Mouse (Mus musculus) heart, adult 2 months (tissue): ENCODE data around the gene Hist1h2af. TPM values are rescaled to one million over a fixed set of nuclear protein-coding genes. Genes with fewer than 3 reads are reported as not detected.
"Not testable (repeated sequence)": the region's sequence is repeated elsewhere in the genome, so short reads cannot be mapped to it uniquely, and the experiment has no call there.

Experiments used
- DNase-seq, 2 experiments: peaks; one replicate each; pipeline ENCODE4 v3.0.0; 2021
- H3K27ac ChIP-seq: fragments of 200-600 bp; 2 replicates; pipeline ENCODE4 v1.8.1; 2022
- H3K27me3 ChIP-seq: fragments of 200-500 bp; 2 replicates; pipeline ENCODE4 v1.6.1; 2012; ENCODE audit warnings: mild to moderate bottlenecking, low read length, inconsistent platforms, mixed read lengths; ENCODE audit not compliant: control insufficient read depth, insufficient read depth
- H3K36me3 ChIP-seq: fragments of 200-500 bp; 2 replicates; pipeline ENCODE4 v1.6.1; 2012; ENCODE audit warnings: low read length, inconsistent platforms; ENCODE audit not compliant: control insufficient read depth, insufficient read depth
- H3K4me1 ChIP-seq: fragments of 200-500 bp; 2 replicates; pipeline ENCODE4 v1.6.1; 2011; ENCODE audit warnings: low read length; ENCODE audit not compliant: control insufficient read depth, insufficient read depth
- H3K4me3 ChIP-seq: fragments of 200-600 bp; 2 replicates; pipeline ENCODE4 v1.8.1; 2022
- H3K79me2 ChIP-seq: fragments of 200-500 bp; replicated peaks from 2 replicates; pipeline ENCODE4 v1.6.1; 2012; ENCODE audit warnings: mild to moderate bottlenecking, inconsistent platforms, low read length, moderate library complexity, mixed read lengths; ENCODE audit not compliant: control insufficient read depth, insufficient read depth
- H3K9ac ChIP-seq: fragments of 200-500 bp; 2 replicates; pipeline ENCODE4 v1.6.1; 2012; ENCODE audit warnings: low read depth, mild to moderate bottlenecking, control low read depth, inconsistent platforms, low read length, mixed read lengths
- CTCF ChIP-seq: fragments of 200-600 bp; IDR thresholded peaks from 2 replicates; pipeline ENCODE4 v1.8.1; 2022; ENCODE audit warnings: antibody characterized with exemption, mild to moderate bottlenecking, moderate library complexity
- EP300 ChIP-seq: fragments of 200-500 bp; IDR thresholded peaks from 2 replicates; pipeline ENCODE4 v1.6.1; 2011; ENCODE audit warnings: low read depth, low read length, control low read depth; ENCODE audit not compliant: insufficient read depth
- POLR2A ChIP-seq: fragments of 200-500 bp; IDR thresholded peaks from 2 replicates; pipeline ENCODE4 v1.6.1; 2011; ENCODE audit warnings: mild to moderate bottlenecking, low read depth, low read length, control low read depth; ENCODE audit not compliant: insufficient read depth
- WGBS: fragments of 180-500 bp; shearing (Covaris S2); methylation state at CpG from one replicate; pipeline ENCODE4 v1.1.7; 2018; 5-methylcytosine and 5-hydroxymethylcytosine counted together
- intact Hi-C: fragments of 180-260 bp; cut with DNase I; formaldehyde crosslinking; loops from one replicate; pipeline ENCODE4 v1.15.1; 2025
- long read RNA-seq: library from polyadenylated mRNA; stranded (forward); transcript quantifications from one replicate; pipeline ENCODE4 v2.0.0, GENCODE M21; 2021
- polyA plus RNA-seq: library from polyadenylated mRNA; depleted of rRNA; stranded (reverse); fragments of >200 nt; gene quantifications from 2 replicates; pipeline ENCODE4 v1.2.3, GENCODE M21; 2012; rRNA removed
- total RNA-seq, 2 experiments: library from RNA; stranded (reverse); gene quantifications; 2 replicates each; pipeline ENCODE4 v1.2.3; 2021

The Hist1h2af gene
- total RNA-seq (1 to 10 TPM; 4.4 to 9.8 TPM), polyA plus RNA-seq (1.9 and 2.0 TPM in 2 replicates)
- long read RNA-seq = 0 reads

DNA sequence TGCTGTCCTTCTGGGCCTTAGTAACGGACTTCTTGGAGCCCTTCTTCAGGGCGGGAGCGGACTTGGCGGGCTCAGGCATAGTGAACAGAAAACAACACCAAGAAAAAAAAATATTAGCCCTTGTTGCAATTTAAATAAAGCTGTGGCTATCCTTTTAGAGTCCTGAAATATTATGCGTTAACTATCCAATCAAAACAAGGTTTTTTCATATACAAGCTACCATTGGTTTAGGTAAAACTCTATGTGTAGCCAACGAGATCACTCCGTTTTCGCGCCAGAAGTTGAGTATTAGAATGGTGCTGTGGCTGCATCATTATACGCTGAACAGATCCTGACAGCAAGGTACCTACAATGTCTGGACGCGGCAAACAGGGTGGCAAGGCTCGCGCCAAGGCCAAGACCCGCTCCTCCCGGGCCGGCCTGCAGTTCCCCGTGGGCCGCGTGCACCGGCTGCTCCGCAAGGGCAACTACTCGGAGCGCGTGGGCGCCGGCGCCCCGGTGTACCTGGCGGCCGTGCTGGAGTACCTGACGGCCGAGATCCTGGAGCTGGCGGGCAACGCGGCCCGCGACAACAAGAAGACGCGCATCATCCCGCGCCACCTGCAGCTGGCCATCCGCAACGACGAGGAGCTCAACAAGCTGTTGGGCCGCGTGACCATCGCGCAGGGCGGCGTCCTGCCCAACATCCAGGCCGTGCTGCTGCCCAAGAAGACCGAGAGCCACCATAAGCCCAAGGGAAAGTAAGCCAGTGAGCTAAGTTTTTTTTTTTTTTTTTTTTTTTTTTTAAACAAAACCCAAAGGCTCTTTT, at the start of gene Hist1h2af:
Gene Hist1h2af (plus strand): TSS at position 347 of the 808 bp plus-strand sequence.
- peaks cover 14% of the 10 kb centered on the region for H3K36me3 ChIP-seq
- 1% methylated on average over 31 of the region's 53 CpGs for WGBS
- not testable (repeated sequence) for H3K27me3 ChIP-seq, H3K27ac ChIP-seq, H3K4me1 ChIP-seq, H3K79me2 ChIP-seq
- TF ChIP-seq CTCF = peak; percentile 34
- intact Hi-C loops = loop anchor here (5.0 kb wide), 2 partner anchors 89 to 209 kb away; partner anchors contain the start of genes Hist1h1e and Hist1h2be
- peak within 1 kb of the TSS; percentile 51 for H3K4me3 ChIP-seq
- peak in 1 of 2 experiments; percentile 47 for DNase-seq
- H3K9ac ChIP-seq = peak within 1 kb of the TSS; percentile 60

DNA sequence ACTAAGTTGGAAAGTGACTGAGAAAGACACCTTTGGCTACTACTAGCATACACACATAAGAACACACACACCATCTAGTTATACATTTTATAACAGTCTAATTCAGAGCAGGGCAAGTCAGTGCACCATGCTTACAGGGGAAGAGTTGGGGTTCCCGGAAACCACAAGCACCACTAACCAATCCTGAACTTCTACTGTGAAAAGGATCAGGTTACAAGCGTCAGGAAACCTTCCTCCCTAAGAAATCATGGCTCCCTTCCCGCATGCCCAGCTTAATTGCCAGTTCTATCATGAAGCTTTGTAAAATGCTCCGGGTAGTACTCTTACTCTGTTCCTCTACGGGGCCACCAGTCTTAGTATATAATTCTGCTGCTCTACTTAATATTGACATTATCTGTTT, 48.4 kb upstream of the Hist1h2af start:
- no peak for DNase-seq
- 52% methylated on average over 5 of the region's 5 CpGs for WGBS
- TF ChIP-seq EP300 (no peak), POLR2A (no peak), CTCF (no peak)
- intact Hi-C loops = no loop called here
- Histone ChIP-seq H3K36me3 (no peaks in the 10 kb centered on the region), H3K79me2 (no peaks in the 10 kb centered on the region), H3K9ac (no peak overlapping the region), H3K4me1 (no peaks in the 10 kb centered on the region), H3K4me3 (no peak overlapping the region), H3K27me3 (no peaks in the 10 kb centered on the region), H3K27ac (no peak overlapping the region)

DNA sequence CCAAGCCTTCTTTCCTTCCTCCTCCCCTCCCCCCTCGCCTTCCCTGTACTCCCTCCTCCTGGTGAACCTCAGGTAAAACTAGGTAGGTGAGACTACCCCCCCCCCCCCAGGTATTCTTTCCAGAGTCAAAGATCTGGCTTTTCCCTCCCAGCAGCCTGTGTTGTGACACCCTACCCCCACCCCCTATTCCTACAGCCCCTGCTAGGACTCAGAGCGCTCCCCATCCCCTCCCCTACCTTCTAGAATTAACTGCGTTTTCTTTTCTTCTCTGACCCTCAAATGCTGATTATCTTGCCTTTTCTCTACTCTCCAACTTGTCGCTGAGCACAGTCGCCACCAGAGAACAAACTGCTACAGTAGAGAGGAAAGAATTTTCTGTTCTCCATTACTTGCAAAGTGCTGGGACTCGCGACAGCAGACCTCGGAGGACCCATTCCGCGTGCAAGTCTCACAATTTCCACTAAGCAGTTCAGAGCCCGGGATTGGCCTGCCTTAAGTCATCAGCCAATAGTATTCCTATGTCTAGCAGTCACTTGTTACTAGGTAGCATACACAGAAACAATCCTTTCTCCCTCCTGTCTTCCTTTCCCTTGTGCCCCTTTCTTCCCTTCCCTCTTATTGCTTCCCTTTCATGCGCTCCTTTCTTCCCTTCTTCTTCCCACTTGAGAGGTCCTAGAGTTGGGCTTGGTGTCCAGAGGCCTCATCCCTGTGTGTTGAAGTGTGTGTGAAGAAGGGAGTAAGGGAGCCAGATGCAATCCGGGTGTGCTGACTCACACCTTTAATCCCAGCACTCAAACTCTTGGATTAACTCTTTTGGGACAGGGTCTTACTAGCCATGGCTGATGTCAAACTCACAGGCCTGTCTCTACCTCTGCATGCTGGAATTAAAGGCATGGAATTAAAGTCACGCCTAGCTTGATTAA, 45.0 kb upstream of the Hist1h2af start, which contains the start of gene Btn2a2:
Gene Btn2a2 (minus strand): TSS at position 458 of the 923 bp plus-strand sequence.
- intact Hi-C loops = no loop called here
- no peaks in the 10 kb centered on the region for H3K4me1 ChIP-seq
- DNase-seq = peak; percentile 23 to 42
- H3K27ac ChIP-seq = no peak within 1 kb of the TSS
- H3K9ac ChIP-seq = no peak within 1 kb of the TSS
- no peaks in the 10 kb centered on the region for H3K27me3 ChIP-seq
- H3K79me2 ChIP-seq = no peaks in the 10 kb centered on the region
- no peak for TF ChIP-seq CTCF
- no peak for TF ChIP-seq EP300
- TF ChIP-seq POLR2A = no peak
- 10% methylated on average over 14 of the region's 14 CpGs for WGBS
- no peak within 1 kb of the TSS for H3K4me3 ChIP-seq
- no peaks in the 10 kb centered on the region for H3K36me3 ChIP-seq

DNA sequence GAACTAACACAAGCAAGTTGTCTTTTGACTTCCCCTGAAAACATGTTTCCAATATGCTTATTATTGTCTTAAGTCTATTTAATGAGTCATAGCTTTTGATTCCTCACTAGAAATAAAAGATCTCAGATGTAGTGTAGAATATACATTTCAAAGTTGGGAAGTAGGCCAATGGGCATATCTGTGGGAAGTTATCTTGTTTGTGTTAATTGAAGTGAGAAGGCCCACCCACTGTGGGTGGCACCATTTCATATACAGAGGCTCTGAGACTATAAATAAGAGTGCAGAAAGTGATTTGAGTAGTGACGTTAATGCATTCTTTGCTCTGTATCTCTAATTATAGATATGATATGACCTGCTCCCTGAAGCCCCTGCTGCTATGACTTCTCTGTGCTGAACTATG, 42.8 kb upstream of the Hist1h2af start:
- TF ChIP-seq EP300 = no peak
- whole genome bisulfite sequencing = 56% methylated on average over 1 of the region's 1 CpGs
- intact Hi-C loops = no loop called here
- no peak for DNase-seq
- H3K27me3 ChIP-seq = no peaks in the 10 kb centered on the region
- H3K9ac ChIP-seq = no peak overlapping the region
- H3K4me3 ChIP-seq = no peak overlapping the region
- H3K27ac ChIP-seq = no peak overlapping the region
- no peaks in the 10 kb centered on the region for H3K36me3 ChIP-seq
- H3K79me2 ChIP-seq = no peaks in the 10 kb centered on the region
- no peaks in the 10 kb centered on the region for H3K4me1 ChIP-seq

DNA sequence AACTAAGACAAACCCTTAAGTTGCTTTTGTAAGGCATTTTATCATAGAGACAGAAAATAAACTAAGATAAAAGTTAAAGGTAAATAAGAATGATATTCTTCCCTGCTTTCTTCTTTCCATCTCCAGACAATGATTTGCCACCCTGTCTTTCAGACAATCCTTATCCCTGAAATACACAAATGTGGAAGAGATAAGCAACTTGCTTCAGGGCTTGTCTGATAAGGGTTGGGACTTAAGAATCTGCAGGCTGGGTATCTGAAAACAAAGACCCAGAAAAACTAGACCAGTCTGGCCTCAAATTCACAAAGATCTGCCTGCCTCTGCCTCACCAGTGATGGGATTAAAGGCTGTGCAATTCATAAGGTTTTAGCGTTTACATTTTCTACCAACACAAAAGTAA, 42.4 kb upstream of the Hist1h2af start:
- Histone ChIP-seq H3K4me1 (no peaks in the 10 kb centered on the region), H3K27me3 (no peaks in the 10 kb centered on the region), H3K4me3 (no peak overlapping the region), H3K9ac (no peak overlapping the region), H3K79me2 (no peaks in the 10 kb centered on the region), H3K27ac (no peak overlapping the region), H3K36me3 (no peaks in the 10 kb centered on the region)
- intact Hi-C loops = no loop called here
- WGBS = 15% methylated on average over 1 of the region's 1 CpGs
- no peak for DNase-seq
- TF ChIP-seq EP300 (no peak), POLR2A (no peak), CTCF (no peak)

DNA sequence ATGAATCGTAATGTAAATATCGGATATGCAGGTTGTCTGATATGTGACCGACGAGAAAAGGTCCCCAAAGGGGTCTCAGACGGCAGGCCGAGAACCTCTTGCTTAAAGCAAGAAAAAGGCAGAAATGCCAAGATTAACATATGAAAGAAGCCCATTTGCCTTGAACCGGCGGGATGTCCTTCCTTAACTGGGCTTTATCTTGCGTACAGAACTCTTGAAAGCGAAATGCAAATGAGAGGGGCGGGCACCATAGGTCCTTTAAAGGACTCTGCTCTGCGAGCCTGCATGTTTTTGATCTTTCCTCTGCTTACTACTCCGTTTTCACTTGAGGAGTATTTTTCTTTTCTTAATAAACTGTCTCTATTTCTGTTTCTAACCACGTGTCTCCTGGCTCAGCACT, 41.7 kb upstream of the Hist1h2af start:
- H3K36me3 ChIP-seq = no peaks in the 10 kb centered on the region
- H3K9ac ChIP-seq = no peak overlapping the region
- no peaks in the 10 kb centered on the region for H3K4me1 ChIP-seq
- H3K79me2 ChIP-seq = no peaks in the 10 kb centered on the region
- WGBS = 20% methylated on average over 14 of the region's 14 CpGs
- no peak for DNase-seq
- intact Hi-C loops = no loop called here
- H3K4me3 ChIP-seq = no peak overlapping the region
- TF ChIP-seq CTCF (no peak), EP300 (no peak), POLR2A (no peak)
- H3K27ac ChIP-seq = no peak overlapping the region
- no peaks in the 10 kb centered on the region for H3K27me3 ChIP-seq
